Mouse (Mus musculus): ENCODE results near the gene Hap1.
"Not testable (repeated sequence)": the region's sequence is repeated elsewhere in the genome, so short reads cannot be mapped to it uniquely, and the experiment has no call there.

GRCm38 (mm10) chr11:100308672-100309071, 47.3 kb downstream of the Hap1 start:
- TF ChIP-seq POLR2A (IDR thresholded peaks at IDR 0.05; ENCODE audit: insufficient read length, low read depth); USF1 (IDR thresholded peaks at IDR 0.05; ENCODE audit: low read depth); TCF12 (IDR thresholded peaks at IDR 0.05; ENCODE audit: insufficient read depth, poor library complexity, severe bottlenecking); POLR2AphosphoS2 (IDR thresholded peaks at IDR 0.05; ENCODE audit: insufficient read length, low read depth); MAX (IDR thresholded peaks at IDR 0.05; ENCODE audit: low read depth); REST (IDR thresholded peaks at IDR 0.05; ENCODE audit: insufficient read depth, insufficient read length); E2F4 (IDR thresholded peaks at IDR 0.05; ENCODE audit: insufficient read depth); CEBPB (IDR thresholded peaks at IDR 0.05; ENCODE audit: insufficient read depth, poor library complexity, severe bottlenecking); MYOD1 (IDR thresholded peaks at IDR 0.05; ENCODE audit: control insufficient read depth in 1 of 3, insufficient read length in 2 of 3, low read depth in 2 of 3); MYOG (IDR thresholded peaks at IDR 0.05; ENCODE audit: control insufficient read depth in 1 of 3, insufficient read depth in 1 of 3, insufficient read length in 2 of 3, low read depth in 2 of 3): not testable (repeated sequence)
